Mouse (Mus musculus) limb, embryonic 13.5 days (tissue): ENCODE results near the gene Olfr645. TPM values are rescaled to one million over a fixed set of nuclear protein-coding genes. Genes with fewer than 3 reads are reported as not detected.

Source experiments
- ATAC-seq: fragments of 200-750 bp; cut with Nextera tagmentation; 2 replicates; pipeline ENCODE4 v1.8.0; 2017; ENCODE audit warnings: low read depth, moderate number of reproducible peaks, moderate TSS enrichment; ENCODE audit not compliant: low FRiP score
- H3K27ac ChIP-seq: fragments of 300-500 bp; sonication (generic); 2 replicates; pipeline ENCODE4 v1.5.1; 2015; ENCODE audit warnings: inconsistent platforms, mild to moderate bottlenecking, moderate library complexity
- H3K27me3 ChIP-seq: fragments of 300-500 bp; sonication (generic); 2 replicates; pipeline ENCODE4 v1.6.1; 2015; ENCODE audit warnings: mild to moderate bottlenecking, inconsistent platforms
- H3K36me3 ChIP-seq: fragments of 300-500 bp; sonication (generic); 2 replicates; pipeline ENCODE4 v1.6.1; 2015; ENCODE audit warnings: inconsistent platforms, mild to moderate bottlenecking, moderate library complexity
- H3K4me1 ChIP-seq: fragments of 300-500 bp; sonication (generic); 2 replicates; pipeline ENCODE4 v1.6.1; 2015; ENCODE audit warnings: inconsistent platforms
- H3K4me2 ChIP-seq: fragments of 300-500 bp; sonication (generic); replicated peaks from 2 replicates; pipeline ENCODE4 v1.6.1; 2015; ENCODE audit warnings: inconsistent platforms, mild to moderate bottlenecking, moderate library complexity
- H3K4me3 ChIP-seq: fragments of 300-500 bp; sonication (generic); 2 replicates; pipeline ENCODE4 v1.5.1; 2015; ENCODE audit warnings: moderate library complexity, mild to moderate bottlenecking, inconsistent platforms
- H3K9ac ChIP-seq: fragments of 300-500 bp; sonication (generic); 2 replicates; pipeline ENCODE4 v1.6.1; 2015; ENCODE audit warnings: mild to moderate bottlenecking, inconsistent platforms
- H3K9me3 ChIP-seq: fragments of 300-500 bp; sonication (generic); 2 replicates; pipeline ENCODE4 v1.6.1; 2016; ENCODE audit warnings: inconsistent platforms
- WGBS: fragments of 180-500 bp; shearing (Covaris S2); methylation state at CpG from one replicate; pipeline ENCODE4 v1.1.7; 2015; 5-methylcytosine and 5-hydroxymethylcytosine counted together
- polyA plus RNA-seq: library from polyadenylated mRNA; unstranded; fragments of >200 nt; fragmentation: Nextera tagmentation; extraction: Ambion mirVana; gene quantifications from 2 replicates; pipeline ENCODE4 v1.2.1, GENCODE M21; 2015

The Olfr645 gene
- polyA plus RNA-seq: not detected in 2 replicates

DNA sequence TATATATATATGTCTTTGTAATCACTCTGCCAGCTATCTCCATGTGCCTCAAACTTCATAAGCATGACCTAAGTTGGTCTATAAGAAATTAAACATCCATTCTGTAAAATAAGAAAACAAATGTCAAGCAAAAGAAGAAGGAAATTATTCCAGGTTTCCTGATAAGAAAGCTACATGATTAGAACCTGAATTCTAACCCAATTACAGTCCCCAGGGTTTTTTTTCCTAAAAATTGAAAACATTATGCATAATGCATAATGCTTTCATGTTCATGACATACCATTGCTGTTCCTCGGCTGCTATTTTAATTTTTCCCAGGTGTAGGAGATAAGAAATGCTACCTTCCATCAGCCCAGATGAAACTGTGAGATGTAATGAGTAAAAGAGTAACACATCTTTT is at the start of gene Olfr645:
Gene Olfr645, minus strand, starts transcription at position 101 of the 400 bp plus-strand sequence.
- Histone ChIP-seq H3K36me3 (no peaks in the 10 kb centered on the region), H3K9me3 (no peaks in the 10 kb centered on the region), H3K27me3 (no peaks in the 10 kb centered on the region), H3K4me3 (no peak within 1 kb of the TSS), H3K4me2 (no peak within 1 kb of the TSS), H3K4me1 (no peaks in the 10 kb centered on the region), H3K27ac (no peak within 1 kb of the TSS), H3K9ac (no peak within 1 kb of the TSS)
- 60% methylated on average over 1 of the region's 1 CpGs for WGBS
- ATAC-seq: no peak

DNA sequence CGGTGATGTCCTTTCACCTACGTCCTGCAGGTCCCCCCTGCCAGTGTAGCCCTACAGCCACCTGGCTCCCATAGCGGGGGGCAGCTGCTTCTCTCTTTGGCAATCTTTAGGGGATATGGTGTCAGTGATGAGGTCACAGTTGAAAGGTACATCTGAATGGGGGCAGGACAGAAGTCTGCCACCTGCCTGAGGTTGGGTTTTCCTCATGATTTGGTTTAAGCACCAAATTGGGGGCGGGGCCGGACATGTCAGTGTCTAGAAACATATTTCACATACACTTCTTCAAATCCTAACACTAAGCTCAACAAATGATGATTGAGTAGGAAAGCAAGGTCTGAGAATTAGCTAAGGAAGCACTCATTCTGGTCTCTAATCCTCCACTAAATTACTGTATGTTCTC is 44.5 kb upstream of the Olfr645 start, which contains the start of gene Ubqln5:
Gene Ubqln5, minus strand, starts transcription at position 101 of the 400 bp plus-strand sequence.
- no peak for ATAC-seq
- Histone ChIP-seq H3K27me3 (no peaks in the 10 kb centered on the region), H3K9ac (no peak within 1 kb of the TSS), H3K9me3 (0 out of 2 replicates have a peak, but pooled peaks cover 3% of the 10 kb centered on the region), H3K36me3 (no peaks in the 10 kb centered on the region), H3K27ac (no peak within 1 kb of the TSS), H3K4me1 (no peaks in the 10 kb centered on the region), H3K4me2 (no peak within 1 kb of the TSS), H3K4me3 (no peak within 1 kb of the TSS)
- WGBS: 91% methylated on average over 5 of the region's 5 CpGs

DNA sequence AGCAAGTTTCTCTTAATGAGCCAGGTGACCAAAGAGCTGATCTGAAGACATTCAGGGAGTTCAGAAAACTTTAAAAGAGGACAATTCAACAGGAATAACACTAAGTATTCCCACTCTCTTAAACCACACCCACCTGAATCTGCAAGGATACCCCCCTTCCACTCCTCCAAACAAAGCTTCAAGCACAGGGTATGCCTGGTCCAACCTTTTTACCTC is 19.4 kb upstream of the Olfr645 start, which contains the start of gene Olfr646:
Gene Olfr646, plus strand, starts transcription at position 117 of the 216 bp plus-strand sequence.
- Histone ChIP-seq H3K27me3 (no peaks in the 10 kb centered on the region), H3K4me2 (no peak within 1 kb of the TSS), H3K9me3 (0 out of 2 replicates have a peak, but pooled peaks cover 4% of the 10 kb centered on the region), H3K27ac (no peak within 1 kb of the TSS), H3K9ac (no peak within 1 kb of the TSS), H3K4me3 (no peak within 1 kb of the TSS), H3K4me1 (no peaks in the 10 kb centered on the region), H3K36me3 (no peaks in the 10 kb centered on the region)
- ATAC-seq: no peak

DNA sequence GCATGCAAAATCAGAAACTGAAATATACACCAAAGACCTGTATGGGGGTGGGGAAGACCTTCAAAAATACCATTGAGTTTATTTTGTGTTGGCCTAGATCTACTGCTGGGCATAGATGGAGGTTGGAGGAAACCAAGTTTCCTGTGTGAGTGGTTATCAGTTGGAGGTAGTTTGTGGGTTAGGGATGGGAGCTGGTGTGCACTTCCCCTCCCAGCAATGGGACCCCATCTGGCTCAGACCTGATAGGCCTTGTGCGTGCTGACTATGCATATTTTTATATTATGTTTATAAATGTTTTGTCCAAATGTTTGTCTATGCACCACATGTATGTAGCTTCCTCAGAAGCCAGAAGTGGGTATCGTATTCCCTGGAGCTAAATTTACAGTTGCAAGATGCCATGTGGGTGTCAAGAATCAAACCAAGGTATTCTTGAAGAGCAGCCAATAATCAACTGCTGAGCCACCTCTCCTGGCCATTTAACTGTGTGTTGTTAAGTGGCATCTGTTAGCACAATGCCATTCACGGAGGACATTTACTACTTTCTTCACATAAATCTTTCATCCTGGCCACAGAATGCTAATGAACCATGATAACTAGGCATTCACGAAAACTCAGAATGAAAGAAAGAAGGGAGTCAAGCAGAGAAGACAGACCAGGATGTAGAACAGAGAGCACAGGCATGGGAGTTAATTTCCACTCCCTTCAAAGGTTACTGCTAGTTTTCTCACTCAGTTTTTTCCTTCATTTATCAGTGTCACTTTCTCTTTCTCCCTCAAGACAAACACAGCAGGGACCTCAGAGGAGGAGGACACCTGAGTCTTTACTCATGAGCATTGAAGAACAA is 18.9 kb upstream of the Olfr645 start:
- Histone ChIP-seq H3K9me3 (0 out of 2 replicates have a peak, but pooled peaks cover 4% of the 10 kb centered on the region), H3K27ac (no peak overlapping the region), H3K9ac (no peak overlapping the region), H3K4me3 (no peak overlapping the region), H3K4me2 (no peak overlapping the region), H3K36me3 (no peaks in the 10 kb centered on the region), H3K4me1 (no peaks in the 10 kb centered on the region), H3K27me3 (no peaks in the 10 kb centered on the region)
- 50% methylated on average over 4 of the region's 4 CpGs for WGBS
- no peak for ATAC-seq

DNA sequence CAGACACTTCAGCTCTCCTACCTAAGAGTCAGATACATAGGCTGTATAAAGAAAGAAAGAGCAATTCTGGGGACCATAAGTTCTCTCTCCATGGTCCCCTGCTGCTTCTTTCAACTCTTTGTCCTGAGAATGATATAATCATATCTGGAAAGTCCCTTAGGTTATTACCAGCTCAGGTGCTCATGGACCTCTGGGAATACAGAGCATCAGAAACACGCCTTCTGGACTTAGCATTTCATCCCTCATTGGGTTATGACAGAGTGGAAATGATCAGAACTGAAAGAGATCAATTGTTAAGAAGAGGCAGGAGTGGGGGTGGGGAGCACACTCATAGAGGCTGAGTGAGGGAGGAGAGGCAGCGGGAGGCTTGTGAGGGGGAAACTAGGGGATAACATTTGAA is 13.5 kb downstream of the Olfr645 start, which contains the start of gene Olfr644:
Gene Olfr644, minus strand, starts transcription at position 101 of the 400 bp plus-strand sequence.
- WGBS: 76% methylated on average over 2 of the region's 2 CpGs
- Histone ChIP-seq H3K9ac (no peak within 1 kb of the TSS), H3K4me2 (no peak within 1 kb of the TSS), H3K4me1 (no peaks in the 10 kb centered on the region), H3K36me3 (no peaks in the 10 kb centered on the region), H3K27me3 (no peaks in the 10 kb centered on the region), H3K27ac (no peak within 1 kb of the TSS), H3K4me3 (no peak within 1 kb of the TSS), H3K9me3 (no peaks in the 10 kb centered on the region)
- ATAC-seq: no peak

DNA sequence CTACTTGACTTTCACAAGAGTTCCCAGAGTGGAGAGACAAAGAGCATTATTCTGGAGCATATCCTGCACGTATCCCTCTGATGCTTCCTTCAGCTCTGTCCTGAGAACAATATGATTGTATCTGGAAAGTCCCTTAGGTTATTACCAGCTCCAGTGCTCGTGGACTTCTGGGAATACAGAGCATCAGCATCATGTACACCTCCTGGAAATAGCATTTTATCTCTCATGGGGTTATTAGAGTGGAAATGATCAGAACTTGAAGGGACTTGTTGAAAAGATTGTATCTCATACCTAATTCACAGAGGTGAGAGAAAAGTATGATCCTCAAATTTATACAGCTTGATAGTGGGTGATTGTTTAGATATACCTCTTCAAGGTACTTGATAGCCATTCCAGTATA is 23.9 kb downstream of the Olfr645 start, which contains the start of gene 4930516K23Rik:
Gene 4930516K23Rik, minus strand, starts transcription at position 101 of the 400 bp plus-strand sequence.
- 46% methylated on average over 2 of the region's 2 CpGs for WGBS
- Histone ChIP-seq H3K4me3 (no peak within 1 kb of the TSS), H3K9ac (no peak within 1 kb of the TSS), H3K36me3 (no peaks in the 10 kb centered on the region), H3K27ac (no peak within 1 kb of the TSS), H3K4me1 (no peaks in the 10 kb centered on the region), H3K4me2 (no peak within 1 kb of the TSS), H3K9me3 (no peaks in the 10 kb centered on the region), H3K27me3 (no peaks in the 10 kb centered on the region)
- no peak for ATAC-seq

DNA sequence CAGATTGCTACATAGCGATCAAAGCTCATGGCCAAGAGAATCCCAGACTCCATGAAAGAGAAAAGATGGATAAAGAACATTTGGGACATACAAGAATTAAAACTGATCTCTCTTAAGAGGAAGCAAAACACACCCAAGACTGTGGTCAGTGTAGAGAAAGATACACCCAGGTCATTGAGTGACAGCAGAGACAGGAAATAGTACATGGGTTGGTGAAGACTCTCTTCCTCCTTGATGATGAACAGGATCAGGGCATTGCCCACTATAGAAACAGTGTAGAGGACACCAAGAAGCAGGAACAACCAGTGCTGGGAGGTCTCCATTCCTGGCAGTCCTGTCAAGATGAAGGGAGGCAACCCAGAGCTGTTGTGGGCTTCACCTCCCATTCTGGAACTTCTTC is 26.1 kb downstream of the Olfr645 start:
- Histone ChIP-seq H3K27me3 (no peaks in the 10 kb centered on the region), H3K36me3 (no peaks in the 10 kb centered on the region), H3K27ac (no peak overlapping the region), H3K4me1 (no peaks in the 10 kb centered on the region), H3K4me2 (no peak overlapping the region), H3K9me3 (no peaks in the 10 kb centered on the region), H3K9ac (no peak overlapping the region), H3K4me3 (no peak overlapping the region)
- 91% methylated on average over 1 of the region's 1 CpGs for WGBS
- ATAC-seq: no peak

DNA sequence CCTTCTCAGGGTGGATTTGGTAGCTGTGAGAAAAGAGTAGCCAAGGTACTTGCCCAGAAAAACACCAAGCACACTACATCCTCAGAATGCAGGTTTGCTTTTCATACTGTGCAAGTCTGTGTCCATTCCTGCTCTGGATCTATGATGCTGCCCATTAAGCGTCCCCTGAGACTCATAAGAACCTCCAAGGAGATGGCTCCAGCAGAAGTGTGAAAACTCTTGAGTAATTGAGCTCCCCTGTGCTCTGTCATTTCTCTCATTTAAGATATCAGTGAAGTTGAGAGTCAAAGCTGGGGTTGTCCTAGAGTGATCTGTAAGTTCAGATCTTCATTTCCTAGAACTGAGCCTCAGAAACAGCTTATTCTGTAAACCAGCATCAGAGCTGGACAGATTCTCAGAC is 32.7 kb downstream of the Olfr645 start, which contains the start of gene Olfr642:
Gene Olfr642, minus strand, starts transcription at position 101 of the 400 bp plus-strand sequence.
- Histone ChIP-seq H3K27me3 (no peaks in the 10 kb centered on the region), H3K4me1 (no peaks in the 10 kb centered on the region), H3K4me3 (no peak within 1 kb of the TSS), H3K4me2 (no peak within 1 kb of the TSS), H3K9me3 (no peaks in the 10 kb centered on the region), H3K27ac (no peak within 1 kb of the TSS), H3K9ac (no peak within 1 kb of the TSS), H3K36me3 (no peaks in the 10 kb centered on the region)
- WGBS: 61% methylated on average over 1 of the region's 1 CpGs
- ATAC-seq: no peak

DNA sequence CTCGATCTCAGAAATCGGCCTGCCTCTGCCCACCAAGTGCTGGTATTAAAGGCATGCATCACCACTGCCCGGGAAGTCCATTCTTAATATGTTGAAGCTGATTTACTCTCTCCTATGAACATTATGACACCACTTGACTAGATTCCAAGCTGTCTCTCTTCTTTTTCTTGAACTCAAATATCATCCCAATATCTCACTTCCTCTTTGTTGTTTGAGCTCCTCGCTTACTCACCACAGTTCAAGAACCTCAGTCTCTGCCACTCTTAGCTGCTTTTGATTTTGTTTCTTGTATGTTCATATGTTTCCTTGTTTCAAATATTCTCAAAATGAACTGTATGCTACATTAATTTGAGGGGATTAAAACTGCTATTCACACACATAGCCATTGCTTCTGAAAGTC is 34.5 kb downstream of the Olfr645 start:
- no peak for ATAC-seq
- Histone ChIP-seq H3K4me2 (no peak overlapping the region), H3K27ac (no peak overlapping the region), H3K27me3 (no peaks in the 10 kb centered on the region), H3K4me1 (no peaks in the 10 kb centered on the region), H3K4me3 (no peak overlapping the region), H3K36me3 (no peaks in the 10 kb centered on the region), H3K9ac (no peak overlapping the region), H3K9me3 (no peaks in the 10 kb centered on the region)
- WGBS: 85% methylated on average over 4 of the region's 4 CpGs

DNA sequence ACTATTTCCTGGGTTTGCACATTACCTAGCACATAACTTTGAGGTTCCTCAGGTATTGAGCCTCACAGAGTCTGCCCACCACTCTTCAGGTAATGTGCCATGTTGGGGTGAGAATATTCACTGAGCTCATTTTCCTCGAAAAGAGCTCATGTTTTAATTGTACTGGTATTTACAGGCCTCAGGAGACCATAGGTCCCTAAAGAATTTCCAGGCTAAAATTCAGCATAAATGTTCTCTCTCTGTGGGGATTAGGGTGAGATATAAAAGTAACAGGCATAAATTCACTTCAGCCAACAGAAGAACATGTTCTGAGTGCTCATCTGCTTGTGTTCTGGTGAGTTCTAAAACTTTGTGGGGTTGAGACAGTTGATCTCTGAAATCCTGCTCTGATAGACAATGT is 50.1 kb downstream of the Olfr645 start, which contains the start of gene Olfr641:
Gene Olfr641, plus strand, starts transcription at position 301 of the 400 bp plus-strand sequence.
- Histone ChIP-seq H3K27ac (no peak within 1 kb of the TSS), H3K4me1 (no peaks in the 10 kb centered on the region), H3K4me2 (no peak within 1 kb of the TSS), H3K9ac (no peak within 1 kb of the TSS), H3K27me3 (no peaks in the 10 kb centered on the region), H3K9me3 (no peaks in the 10 kb centered on the region), H3K4me3 (no peak within 1 kb of the TSS), H3K36me3 (no peaks in the 10 kb centered on the region)
- 75% methylated on average over 1 of the region's 1 CpGs for WGBS
- no peak for ATAC-seq
